Mouse (Mus musculus) R1 (cell line): ENCODE data around the gene Mcur1.

Experiments
- DNase-seq: peaks from one replicate; pipeline ENCODE4 v3.0.0-alpha.2; 2018; ENCODE audit warnings: low read depth, low spot score

Mcur1 gene

DNA sequence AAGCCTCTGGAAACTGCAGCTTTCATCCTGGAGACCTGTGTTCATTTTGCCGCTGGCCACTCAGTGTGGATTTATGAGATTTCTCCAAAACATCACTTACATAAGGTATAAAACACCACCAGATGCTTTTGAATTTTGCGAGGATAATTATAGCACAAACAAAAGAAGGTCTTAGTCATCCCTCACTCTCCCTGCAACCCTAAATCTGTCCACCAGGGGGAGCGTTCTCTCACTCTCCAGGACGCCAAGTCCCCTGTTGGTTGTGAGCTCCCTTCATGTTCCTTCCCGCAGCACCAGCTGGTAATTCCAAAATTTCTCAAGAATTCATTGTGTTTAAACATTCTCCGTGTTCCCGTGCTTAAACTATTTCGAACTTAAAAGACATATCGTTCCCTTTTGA, 5.4 kb upstream of the Mcur1 start:
- peak; percentile 81 for DNase-seq

DNA sequence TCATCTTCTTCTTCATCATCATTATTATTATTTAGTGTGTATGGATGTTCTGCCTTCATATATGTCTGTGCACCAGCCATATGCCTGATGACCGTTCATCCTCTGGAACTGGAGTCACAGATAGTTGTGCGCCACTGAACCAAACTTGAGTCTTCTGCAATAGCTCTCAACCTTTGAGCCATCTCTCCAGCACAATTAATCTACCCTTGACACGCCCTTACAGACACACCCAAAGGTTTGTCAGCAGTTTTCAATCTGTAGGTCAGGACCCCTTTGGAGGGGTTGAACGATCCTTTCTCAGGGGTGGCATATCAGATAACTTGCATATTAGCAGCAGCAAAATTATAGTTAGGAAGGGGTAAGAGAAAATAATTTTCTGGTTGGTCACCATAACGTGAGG, 4.7 kb upstream of the Mcur1 start:
- no peak for DNase-seq

DNA sequence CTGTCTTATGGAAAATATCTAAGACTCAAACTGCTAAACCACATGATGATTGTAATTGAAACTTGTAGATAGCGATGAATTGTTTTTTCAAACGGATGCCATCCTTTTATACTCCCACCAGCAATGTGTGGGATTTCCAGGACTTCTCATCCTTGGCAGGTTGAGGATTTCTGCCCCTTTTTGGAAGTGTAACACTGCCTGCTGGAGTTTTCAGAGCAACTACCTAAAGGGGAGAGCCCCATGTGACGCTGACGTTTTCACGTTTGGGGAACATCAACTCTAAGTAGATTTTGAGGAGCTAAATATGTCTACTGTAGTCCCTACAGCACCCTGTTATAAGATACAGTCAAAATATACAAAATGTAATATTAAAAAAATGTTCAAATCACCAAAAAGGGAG, 2.7 kb upstream of the Mcur1 start:
- no peak for DNase-seq

DNA sequence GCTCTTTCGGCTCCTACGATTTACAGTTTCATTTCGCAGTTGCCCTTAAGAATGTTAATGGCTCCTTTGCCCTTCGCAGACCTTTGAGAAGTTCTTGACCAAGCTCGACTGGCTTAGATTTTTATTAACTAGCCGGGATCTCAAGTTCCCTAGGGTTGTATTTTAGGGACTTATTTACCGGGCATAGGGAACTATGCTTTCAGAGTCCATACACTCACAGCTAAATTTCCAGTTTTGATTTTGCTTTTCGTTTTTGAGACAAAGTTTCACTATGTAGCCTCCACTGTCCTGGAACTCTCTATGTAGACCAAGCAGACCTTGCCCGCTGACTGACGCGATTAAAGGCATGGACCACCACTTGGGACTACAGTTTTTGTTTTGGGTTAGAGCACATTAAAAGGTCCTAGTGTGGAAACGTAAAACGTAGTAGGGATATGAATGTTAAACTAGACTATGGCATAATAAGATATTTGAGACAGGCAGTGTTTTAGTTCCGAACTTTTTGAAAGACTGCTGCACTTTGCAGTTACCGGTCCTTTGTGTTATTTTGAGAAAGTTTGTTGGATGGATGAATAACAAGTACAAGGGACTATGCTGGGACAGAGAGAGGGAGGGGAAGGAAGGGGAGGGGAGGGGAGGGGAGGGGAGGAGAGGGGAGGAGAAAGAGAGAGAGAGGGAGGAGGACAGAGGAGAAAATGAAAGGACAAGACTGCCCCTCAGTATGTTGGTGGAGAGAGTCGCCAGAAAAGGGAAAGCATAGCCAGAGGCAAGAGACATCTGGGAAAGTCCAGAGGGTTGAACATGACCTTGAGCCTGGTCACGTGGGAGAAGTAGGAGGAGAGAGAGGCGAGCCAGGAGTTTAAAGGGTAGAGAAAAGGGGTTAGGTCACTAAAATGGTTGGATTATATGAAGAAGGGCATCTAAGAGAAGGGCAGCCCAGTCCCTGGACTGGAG, 744 bp upstream of the Mcur1 start:
- peak; percentile 70 for DNase-seq

DNA sequence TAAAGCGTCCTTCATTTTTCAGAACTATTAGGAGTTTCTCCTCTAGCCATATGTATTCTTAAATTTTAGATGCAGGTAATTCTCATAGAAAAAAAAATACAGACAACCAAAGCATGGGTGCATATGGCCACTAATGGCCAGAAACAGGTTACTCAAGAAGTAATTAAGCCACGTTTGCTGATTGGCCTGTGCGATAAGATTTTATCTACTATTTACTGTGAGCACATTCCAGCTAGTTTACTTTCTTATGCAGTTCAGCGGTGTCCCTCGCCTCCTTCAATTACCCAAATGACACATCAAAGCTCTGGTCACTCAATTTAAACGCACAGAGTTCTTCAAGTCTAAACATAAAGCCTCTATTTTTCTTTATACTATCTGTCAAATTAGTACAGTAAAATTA, 1.0 kb downstream of the Mcur1 start:
- DNase-seq = no peak

DNA sequence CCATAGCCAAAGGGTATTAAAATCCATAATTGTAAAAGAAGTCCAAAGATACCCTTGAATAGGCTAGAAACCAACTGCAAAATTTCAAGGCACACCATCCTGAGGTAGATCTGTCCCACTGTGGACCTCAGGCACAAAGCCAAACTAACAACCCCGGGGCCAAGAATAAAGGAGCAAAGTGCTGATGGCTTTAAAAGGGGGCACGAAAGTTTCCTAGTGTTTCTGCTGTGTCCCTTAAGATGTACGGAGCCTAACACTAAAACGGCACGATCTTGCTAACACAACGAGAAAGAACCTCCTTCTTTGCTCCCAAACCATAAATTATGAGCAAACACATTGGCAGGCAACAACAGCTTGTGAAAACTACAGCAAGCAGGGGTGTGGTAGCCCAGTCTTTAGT, 1.6 kb downstream of the Mcur1 start:
- no peak for DNase-seq

DNA sequence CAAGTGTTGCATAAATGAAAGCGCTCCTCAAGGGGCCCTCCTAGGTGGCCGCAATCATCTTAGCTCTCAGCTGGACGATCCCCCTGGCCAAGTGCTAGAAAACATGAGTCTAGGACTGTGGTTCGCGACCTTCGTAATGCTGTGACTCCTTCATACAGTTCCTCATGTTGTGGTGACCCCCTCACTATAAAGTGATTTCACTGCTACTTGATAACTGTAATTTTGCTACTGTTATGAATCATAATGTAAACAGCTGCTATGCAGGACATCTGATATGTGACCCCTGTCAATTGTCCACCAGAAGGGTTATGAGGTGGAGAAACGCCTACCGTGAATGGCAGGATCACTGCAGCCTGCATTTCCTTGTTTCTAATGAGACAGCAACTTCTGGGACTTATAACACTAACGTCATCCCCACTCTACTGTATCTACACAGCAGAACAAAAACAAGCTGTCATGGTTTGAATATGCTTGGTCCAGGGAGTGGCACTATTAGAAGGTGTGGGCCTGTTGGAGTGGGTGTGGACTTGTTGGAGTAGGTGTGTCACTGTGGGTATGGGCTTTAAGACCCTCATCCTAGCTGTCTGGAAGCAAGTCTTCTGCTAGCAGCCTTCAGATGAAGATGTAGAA, 3.0 kb downstream of the Mcur1 start:
- DNase-seq = no peak

DNA sequence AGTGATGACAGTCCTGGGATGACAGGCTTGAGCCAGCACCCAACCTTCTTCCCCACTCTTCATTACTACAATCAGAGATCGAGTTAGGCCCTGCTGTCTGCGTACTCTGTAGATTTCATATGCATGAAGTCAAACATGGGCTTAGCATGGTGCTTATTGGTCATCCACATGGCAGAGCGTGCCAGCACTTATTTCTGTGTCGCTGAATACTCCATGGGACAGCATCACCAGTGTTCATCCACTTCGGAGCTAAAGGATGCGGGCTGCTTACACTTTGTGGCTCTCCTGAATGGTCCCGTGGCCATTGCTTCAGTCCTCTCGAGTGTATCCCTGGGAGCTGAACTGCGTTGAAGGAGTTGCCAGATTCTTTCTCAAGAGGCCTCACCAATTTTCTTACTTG, 4.7 kb downstream of the Mcur1 start:
- DNase-seq = no peak

DNA sequence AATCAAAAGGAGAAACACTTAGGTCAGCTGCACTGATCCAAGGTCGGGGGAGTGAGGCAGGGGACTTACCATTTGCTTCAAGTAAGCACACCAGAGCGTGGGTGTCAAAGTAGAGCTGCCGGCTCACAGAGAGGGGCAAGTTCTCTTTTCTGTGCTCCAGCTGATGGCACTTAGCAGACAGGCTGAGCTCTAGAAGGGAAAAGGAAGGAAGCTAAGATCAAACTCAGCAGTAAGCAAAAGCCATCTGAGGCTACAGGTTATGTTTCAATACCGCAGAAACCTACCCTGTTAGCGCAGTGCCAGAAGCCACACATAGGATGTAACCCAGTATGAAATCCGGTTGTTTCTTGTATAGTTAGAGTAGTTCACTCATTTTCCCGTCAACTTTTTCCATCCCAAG, 5.2 kb downstream of the Mcur1 start:
- DNase-seq = no peak

DNA sequence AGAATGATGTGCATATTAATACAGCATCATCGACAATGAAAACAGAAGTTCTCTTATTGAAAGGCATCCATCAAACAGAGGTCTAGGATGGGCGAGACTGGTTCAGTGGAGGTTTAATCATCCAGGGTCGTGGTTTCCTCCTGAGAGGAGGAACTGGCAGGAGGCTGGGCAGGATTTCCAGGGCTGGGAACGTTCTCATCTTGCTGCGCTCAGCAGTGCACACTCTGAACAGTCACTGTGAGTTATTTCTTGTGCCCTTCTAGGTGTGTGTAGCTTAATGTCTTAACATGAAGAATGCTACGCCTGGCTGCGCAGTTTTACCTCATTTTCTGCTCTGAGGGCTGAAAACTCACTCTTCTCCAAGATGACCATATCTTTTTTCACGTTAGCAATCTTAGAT, 9.3 kb downstream of the Mcur1 start:
- no peak for DNase-seq

DNA sequence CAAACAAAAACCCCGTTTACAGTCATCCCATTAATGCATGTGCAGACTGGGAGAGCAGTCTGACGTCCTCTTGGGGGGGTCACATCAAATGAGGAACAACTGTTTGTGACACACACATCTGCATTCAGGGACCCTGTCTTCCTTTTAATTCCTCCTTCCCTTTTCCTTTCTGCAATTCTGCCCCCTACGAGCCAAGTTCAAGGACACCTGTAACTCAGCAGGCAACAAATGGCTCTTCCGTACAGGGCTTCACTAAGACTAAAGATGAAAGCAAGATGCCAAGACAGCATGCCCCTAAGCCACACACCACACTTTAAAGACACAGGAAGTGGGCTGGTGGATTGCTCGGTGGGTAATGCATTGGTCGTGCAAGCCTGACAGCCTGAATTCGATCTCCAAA, 10.1 kb downstream of the Mcur1 start:
- no peak for DNase-seq

DNA sequence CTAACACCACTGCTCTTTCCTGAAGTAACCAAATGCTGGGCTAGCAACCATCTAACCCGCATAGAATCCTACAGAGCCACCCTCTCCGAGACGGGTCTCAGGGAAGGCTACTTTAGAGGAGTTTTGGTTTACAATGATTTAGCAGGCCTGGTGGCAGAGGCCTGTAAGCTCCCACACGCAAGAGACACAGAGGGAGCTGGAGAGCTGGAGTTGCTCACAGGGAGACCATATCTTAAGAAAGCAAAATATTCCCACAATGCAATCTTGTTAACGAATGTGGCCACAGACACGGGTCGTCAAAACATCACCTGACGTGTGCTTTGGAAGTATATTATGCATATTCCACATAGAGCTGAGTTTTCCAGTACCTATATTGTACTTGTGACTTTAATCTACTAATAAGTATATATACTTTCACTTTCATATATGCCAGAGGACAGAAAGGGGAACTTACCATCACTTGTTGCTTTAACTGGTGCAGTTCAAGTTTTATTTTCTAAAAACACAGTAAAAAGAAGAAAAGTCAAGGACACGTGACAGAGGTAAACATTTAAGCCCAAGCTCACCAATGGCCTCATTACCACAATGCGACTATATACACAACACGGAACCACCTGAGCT, 10.8 kb downstream of the Mcur1 start:
- DNase-seq = no peak

DNA sequence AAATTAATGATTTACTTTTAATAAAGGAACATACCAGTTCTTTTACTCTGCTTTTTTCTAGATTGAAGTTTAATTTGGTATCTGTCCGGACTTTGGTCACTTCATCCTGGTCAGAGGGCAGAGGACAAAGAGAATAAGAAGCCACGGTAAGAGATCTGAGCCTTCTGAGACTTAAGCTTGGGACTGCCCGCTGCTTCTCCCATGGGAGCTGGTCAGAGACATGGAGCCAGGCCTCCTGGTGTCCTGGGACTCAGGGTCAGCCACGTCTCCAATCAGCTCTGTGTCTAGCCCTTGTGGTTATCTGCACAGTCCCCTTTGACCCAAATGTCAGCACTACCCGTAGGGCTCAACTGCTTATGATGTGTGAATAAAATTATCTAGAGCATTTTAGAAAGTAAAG, 11.4 kb downstream of the Mcur1 start:
- DNase-seq = no peak

DNA sequence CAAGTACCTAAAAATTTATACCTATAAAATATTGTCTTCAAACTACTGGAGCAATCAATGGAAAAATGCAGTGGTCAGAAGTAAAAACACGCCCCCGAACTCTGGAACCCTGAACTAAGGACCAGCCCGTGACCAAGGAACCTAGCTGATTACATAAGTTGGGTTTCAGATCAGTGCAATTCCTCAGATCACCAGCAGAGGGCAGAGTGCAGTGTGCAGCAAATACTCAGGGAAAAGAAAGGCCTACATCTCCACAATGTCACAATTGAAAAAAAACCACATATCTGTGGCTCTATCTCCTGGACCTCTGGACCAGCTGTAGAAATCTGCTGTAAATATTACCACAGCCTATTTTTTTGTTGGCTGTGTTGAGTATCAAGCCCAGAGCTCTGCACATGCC, 13.1 kb downstream of the Mcur1 start:
- peak; percentile 80 for DNase-seq

DNA sequence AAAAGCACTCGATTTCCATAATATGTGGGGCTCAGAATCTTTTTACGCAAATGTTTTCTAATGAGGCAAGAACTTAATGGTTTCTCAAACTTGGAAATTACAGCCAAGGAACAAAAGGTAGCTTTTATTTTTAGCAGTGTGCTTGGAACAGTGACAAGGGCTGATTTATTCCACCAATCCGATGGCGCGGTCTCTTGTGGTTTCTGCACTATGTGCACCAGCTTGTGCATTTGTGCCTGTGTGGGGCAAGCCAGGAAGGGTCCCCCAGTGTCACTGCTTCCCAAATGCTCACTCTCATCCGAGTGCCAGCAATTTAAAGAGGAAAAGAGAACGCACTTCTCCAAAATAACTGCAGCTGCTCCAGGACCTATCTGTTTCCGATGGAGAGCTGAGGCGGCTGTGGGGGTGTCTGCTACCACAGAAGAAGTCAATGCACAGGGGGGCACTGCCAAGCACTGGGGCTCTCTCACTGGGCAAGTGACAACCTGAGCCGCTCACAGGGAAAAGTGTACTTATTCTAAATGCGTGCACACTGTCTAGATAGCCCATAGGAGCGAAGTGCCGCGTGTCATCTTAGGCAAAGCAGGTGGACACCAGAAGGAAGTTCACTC, 19.7 kb downstream of the Mcur1 start:
- DNase-seq = no peak

DNA sequence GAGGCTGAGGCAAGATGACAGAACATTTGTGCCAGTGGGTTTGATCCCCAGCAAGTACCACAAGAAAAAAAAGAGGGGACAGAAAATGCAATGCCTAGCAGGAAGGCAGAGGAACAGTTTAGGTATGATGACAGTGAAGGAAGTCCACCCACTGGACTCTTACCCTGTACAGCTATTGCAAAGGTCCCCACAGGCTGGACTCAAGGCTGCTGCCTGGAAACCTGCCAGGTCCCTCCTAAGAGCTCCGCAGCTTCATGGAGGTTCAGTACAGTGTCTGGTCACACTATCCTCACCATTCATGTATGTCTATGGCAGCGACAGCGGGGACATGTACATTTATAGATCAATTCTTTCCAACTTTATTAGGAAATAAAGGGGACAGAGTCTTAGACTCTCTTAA, 20.6 kb downstream of the Mcur1 start:
- DNase-seq = no peak

DNA sequence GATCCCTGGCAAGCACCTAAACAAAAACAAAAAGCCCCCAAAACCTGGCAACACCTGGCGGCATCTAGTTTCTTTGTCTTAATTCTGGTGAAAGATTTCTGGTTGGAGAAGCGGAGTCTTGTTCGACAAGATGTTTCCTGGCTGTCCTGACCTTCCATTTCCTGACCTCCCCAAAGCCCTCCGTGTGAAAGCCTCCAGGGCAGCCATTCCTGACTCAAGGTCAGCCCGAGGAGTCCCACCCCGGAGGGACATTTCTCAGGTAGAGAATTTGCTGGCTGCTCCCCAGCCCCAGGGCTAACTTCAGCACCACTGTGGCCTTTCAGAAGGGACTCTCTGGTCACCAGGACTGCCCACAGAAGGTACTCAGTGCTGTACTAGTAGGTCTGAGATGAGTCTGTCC, 22.1 kb downstream of the Mcur1 start:
- peak; percentile 20 for DNase-seq

DNA sequence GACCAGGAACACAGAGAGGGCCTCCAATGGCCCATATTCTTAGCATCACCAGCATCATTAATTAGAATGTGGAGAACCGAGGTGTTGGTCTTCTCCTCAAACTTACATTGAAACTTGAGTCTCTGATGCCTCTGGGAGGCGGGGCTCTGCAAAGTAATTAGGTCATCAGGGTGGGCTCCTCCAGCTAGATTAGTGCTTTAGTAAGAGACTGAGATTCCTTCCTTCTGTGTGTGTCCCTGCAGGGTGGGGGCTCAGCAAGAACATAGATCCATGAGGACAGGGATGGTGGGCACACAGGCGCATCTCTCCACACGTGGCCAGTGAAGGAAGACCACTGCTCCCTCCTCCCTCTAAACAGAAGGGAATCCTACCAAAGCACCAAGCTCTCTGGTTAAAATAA, 26.0 kb downstream of the Mcur1 start:
- no peak for DNase-seq

DNA sequence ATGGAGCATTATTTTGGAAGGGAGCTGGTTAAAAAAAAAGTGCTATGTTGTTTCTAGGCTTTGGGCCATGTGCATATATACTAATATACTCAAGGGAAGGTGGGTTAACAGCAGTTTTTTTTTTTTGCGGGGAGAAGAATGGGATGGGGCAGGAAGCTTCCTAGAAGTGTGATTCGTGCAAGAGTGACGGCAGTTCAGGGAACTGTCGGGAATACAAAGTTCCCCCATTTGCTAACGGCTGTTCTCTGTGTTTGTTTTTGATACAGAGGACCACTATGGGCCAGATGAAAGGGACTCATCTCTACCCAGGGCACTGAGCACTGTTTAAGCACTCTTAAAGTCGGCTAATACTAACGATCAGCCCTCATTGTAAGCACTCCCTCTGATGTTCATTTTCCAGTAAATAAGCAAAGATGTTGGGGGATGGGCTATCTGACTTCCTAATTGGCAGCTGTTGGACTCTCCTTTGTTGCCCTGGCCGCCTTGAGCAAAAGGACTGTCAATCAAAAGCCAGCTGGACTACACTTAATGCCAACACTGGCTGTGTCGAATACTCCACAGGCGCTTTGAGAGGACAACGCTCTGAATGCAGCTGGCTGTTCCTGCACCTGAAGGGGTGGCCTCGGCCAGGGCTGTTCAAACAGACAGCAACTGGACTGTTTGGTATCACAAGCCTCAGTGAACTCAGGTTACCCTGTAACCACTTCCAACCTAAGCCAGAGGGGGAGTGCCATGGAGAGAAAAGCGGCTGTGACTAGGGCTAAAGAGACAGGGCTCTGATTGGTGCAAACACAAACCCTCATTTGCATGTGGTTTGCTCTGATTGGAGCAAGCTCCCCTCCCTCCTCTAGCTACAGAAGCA, 28.9 kb downstream of the Mcur1 start:
- DNase-seq = peak; percentile 92

DNA sequence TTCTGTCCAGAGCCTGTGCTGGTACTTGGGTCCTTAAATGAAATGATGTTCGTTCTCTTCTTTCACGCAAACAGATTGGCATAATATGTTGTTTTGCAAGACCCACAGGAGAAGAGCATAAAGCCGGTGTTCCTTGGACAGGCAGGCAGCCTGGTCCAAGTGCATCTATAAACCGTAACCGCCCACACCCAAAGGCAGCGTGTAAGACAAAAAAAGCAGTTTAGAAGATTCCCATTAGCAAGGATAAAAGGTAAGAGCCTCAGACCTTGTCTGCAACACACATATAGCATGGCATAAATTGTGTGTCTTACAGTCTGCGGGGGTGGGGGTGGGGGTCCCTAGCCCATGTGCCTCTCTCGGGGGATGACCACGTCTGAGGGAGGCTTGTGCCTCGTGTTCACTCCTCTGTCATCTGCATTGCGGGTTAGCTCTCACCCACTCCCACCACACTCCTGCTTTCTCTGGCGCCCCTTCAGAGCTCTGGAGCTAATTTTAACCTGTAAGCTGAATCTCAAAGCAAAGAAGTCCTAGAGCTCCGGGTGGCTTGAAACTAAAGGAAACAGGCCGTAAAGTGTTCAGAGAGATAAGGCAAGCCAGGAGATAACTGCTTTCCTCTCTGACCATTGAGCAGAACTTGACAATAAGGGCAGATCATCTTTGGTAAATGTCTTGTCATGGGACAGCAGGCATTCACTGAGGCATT, 29.7 kb downstream of the Mcur1 start:
- DNase-seq = no peak

DNA sequence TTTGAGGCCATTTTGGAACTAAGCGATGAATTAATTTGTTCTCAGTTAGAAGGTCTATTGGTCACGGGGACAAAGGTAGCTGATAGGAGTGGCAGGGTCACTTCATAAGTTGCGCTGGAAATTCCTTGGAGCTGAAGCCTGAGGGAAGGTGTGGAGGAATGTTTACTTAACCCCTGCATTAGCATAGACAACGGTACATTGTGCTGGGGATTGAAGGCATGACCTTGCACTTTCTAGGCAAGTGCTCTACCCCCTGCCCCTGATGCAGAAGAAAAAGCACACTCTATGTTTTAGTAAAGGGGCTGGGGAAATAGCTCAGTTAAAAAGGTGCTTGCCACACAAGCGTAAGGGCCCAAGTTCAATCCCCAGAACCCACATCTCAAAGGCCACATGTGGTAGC, 33.7 kb downstream of the Mcur1 start:
- DNase-seq = peak; percentile 68
